Mouse (Mus musculus): ENCODE measurements around the gene Ctf2.

DNA sequence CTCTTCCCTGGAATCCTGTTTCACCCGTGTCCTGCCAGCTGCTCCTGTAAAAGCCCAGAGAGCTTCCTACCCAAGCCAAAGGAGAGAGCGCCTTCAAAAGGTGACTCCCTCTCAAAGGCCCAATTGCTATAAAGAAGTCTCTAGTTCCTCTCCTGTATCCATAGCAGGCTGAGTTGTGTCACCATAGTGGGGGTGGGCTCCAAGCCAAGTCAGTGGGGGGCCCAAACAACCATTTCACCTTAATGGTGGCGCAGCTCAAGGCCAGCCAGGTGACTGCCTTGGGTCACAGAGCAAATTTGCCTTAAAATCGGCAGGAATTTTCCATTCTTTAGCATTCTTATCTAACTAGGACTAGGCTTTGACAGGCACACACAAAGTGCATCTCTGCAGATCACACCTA, 17.1 kb downstream of the Ctf2 start:
- TF ChIP-seq CTCF (conservative IDR thresholded peaks at IDR 0.05; ENCODE audit: insufficient read depth, insufficient read length, low read depth, low read length) (no peak), POLR2A (IDR thresholded peaks at IDR 0.05; ENCODE audit: low read depth, low read length) (no peak)

All from kidney, adult 2 months (tissue).